Mouse (Mus musculus) heart, embryonic 15.5 days (tissue): ENCODE results near the gene Clk3. TPM values are rescaled to one million over a fixed set of nuclear protein-coding genes. Genes with fewer than 3 reads are reported as not detected.
A peak's percentile ranks its signal among the peaks of the same experiment; 100 is the strongest.
"Not testable (repeated sequence)": the region's sequence is repeated elsewhere in the genome, so short reads cannot be mapped to it uniquely, and the experiment has no call there.

ENCODE experiments used
- ATAC-seq: fragments of 200-750 bp; cut with Nextera tagmentation; replicated peaks from 2 replicates; pipeline ENCODE4 v1.8.0; 2017; ENCODE audit warnings: low read depth, moderate TSS enrichment; ENCODE audit not compliant: insufficient number of reproducible peaks, insufficient read depth, low FRiP score
- H3K27ac ChIP-seq: fragments of 300-500 bp; sonication (generic); 2 replicates; pipeline ENCODE4 v1.5.1; 2015; ENCODE audit warnings: mild to moderate bottlenecking, inconsistent platforms
- H3K27me3 ChIP-seq: fragments of 300-500 bp; sonication (generic); 2 replicates; pipeline ENCODE4 v1.6.1; 2015; ENCODE audit warnings: inconsistent platforms
- H3K36me3 ChIP-seq: fragments of 300-500 bp; sonication (generic); 2 replicates; pipeline ENCODE4 v1.6.1; 2015; ENCODE audit warnings: mild to moderate bottlenecking, inconsistent platforms
- H3K4me1 ChIP-seq: fragments of 300-500 bp; sonication (generic); replicated peaks from 2 replicates; pipeline ENCODE4 v1.6.1; 2015; ENCODE audit warnings: inconsistent platforms
- H3K4me2 ChIP-seq: fragments of 300-500 bp; sonication (generic); 2 replicates; pipeline ENCODE4 v1.6.1; 2015; ENCODE audit warnings: inconsistent platforms, mild to moderate bottlenecking, moderate library complexity
- H3K4me3 ChIP-seq: fragments of 300-500 bp; sonication (generic); 2 replicates; pipeline ENCODE4 v1.5.1; 2015; ENCODE audit warnings: mild to moderate bottlenecking, inconsistent platforms
- H3K9ac ChIP-seq: fragments of 300-500 bp; sonication (generic); 2 replicates; pipeline ENCODE4 v1.6.1; 2015; ENCODE audit warnings: mild to moderate bottlenecking, inconsistent platforms
- H3K9me3 ChIP-seq: fragments of 300-500 bp; sonication (generic); replicated peaks from 2 replicates; pipeline ENCODE4 v1.6.1; 2016; ENCODE audit warnings: inconsistent platforms
- WGBS: fragments of 180-500 bp; shearing (Covaris S2); methylation state at CpG from one replicate; pipeline ENCODE4 v1.1.7; 2015; ENCODE audit warnings: mixed read lengths; 5-methylcytosine and 5-hydroxymethylcytosine counted together
- polyA plus RNA-seq: library from polyadenylated mRNA; unstranded; fragments of >200 nt; fragmentation: Nextera tagmentation; extraction: Ambion mirVana; gene quantifications from 2 replicates; pipeline ENCODE4 v1.2.1, GENCODE M21; 2015

Clk3 gene
- polyA plus RNA-seq, 1 experiment from 2014 or later = 48.5 TPM

DNA sequence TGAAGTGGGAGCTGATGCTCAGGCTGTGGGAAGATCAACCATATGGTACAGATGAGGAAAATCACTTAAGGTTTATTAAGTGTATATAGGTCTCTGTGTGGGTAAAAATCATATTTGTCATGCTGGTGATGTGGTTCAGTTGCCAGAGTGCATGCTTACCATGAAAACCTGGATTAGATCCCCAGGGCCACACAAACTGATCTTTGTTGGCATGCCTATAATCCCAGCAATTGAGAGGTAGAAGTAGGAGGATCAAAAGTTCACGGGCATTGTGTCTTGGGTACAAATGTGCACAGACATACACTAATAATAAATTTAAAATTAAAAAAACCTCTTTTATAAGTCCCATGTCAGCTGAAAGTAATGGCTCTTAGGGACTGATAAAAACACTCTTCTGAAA lies 43.3 kb downstream of the Clk3 start:
- Histone ChIP-seq H3K36me3 (peaks cover 42% of the 10 kb centered on the region), H3K9ac (no peak overlapping the region), H3K4me2 (no peak overlapping the region), H3K27me3 (no peaks in the 10 kb centered on the region), H3K9me3 (no peaks in the 10 kb centered on the region), H3K4me1 (peaks cover 13% of the 10 kb centered on the region), H3K4me3 (no peak overlapping the region), H3K27ac (no peak overlapping the region)
- WGBS = 86% methylated on average over 1 of the region's 1 CpGs
- no peak for ATAC-seq

DNA sequence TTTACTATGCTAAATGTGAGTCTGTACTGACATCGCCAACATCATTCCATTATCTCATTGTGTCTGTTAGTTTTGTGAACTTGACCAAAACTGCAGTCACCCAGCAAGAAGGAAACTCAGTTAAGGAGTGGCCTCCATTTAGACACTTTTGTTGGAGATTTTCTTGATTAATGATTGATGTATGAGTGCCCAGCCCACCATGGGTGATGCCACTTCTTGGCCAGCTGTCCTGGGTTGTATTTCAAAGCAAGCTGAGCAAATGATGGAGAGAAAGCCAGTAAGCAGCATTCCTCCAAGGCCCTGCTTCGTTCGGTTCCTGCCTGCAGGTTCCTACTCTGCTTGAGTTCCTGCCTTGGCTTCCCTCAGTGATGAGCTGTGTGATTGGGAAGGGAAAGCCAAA lies 44.9 kb downstream of the Clk3 start:
- H3K36me3 ChIP-seq = peaks cover 49% of the 10 kb centered on the region
- no peak overlapping the region for H3K4me2 ChIP-seq
- H3K27ac ChIP-seq = no peak overlapping the region
- no peaks in the 10 kb centered on the region for H3K9me3 ChIP-seq
- no peak overlapping the region for H3K9ac ChIP-seq
- no peak overlapping the region for H3K4me3 ChIP-seq
- WGBS = 89% methylated on average over 3 of the region's 3 CpGs
- H3K27me3 ChIP-seq = no peaks in the 10 kb centered on the region
- ATAC-seq = no peak
- peaks cover 10% of the 10 kb centered on the region for H3K4me1 ChIP-seq

DNA sequence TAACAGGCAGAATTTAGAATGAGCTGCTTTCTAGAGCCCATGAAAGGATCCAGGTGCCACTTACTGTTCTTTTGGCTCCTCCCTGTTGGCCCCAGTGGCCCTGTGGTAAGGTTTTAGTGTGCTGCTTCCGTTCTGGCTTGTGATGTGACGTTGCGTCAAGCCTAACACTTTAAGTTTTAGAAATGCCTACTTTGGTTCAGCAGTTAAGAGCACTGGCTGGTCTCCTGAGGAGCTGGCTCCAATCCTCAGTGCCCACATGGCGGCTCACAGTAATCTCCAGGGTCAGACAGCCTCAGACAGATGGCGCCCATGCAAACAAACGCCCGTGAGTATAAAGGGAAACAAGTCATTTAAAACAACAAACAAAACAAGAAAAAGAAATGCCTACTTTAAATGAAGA lies 47.3 kb downstream of the Clk3 start:
- ATAC-seq = no peak
- H3K4me3 ChIP-seq = no peak overlapping the region
- peaks cover 5% of the 10 kb centered on the region for H3K4me1 ChIP-seq
- H3K27ac ChIP-seq = no peak overlapping the region
- H3K27me3 ChIP-seq = no peaks in the 10 kb centered on the region
- no peak overlapping the region for H3K9ac ChIP-seq
- H3K4me2 ChIP-seq = no peak overlapping the region
- WGBS = 91% methylated on average over 7 of the region's 7 CpGs
- H3K36me3 ChIP-seq = peaks cover 65% of the 10 kb centered on the region
- H3K9me3 ChIP-seq = no peaks in the 10 kb centered on the region

- Histone ChIP-seq H3K4me2 (no peak overlapping the region), H3K27me3 (no peaks in the 10 kb centered on the region), H3K4me1 (peaks cover 10% of the 10 kb centered on the region), H3K9ac (no peak overlapping the region), H3K36me3 (peaks cover 37% of the 10 kb centered on the region), H3K4me3 (no peak overlapping the region), H3K27ac (no peak overlapping the region), H3K9me3 (no peaks in the 10 kb centered on the region; the same call in 1 of the 2 replicates)
- 63% methylated on average over 2 of the region's 2 CpGs for WGBS
- ATAC-seq = no peak
Observed at GRCm38 (mm10) chr9:57712194-57712593, 53.5 kb downstream of the Clk3 start.

GRCm38 (mm10) chr9:57710214-57710613 lies 55.4 kb downstream of the Clk3 start:
- not testable (repeated sequence) for ATAC-seq, H3K4me2 ChIP-seq, H3K27ac ChIP-seq, H3K9me3 ChIP-seq, H3K4me3 ChIP-seq, H3K27me3 ChIP-seq, H3K9ac ChIP-seq
- H3K36me3 ChIP-seq = peaks cover 20% of the 10 kb centered on the region
- H3K4me1 ChIP-seq = peaks cover 10% of the 10 kb centered on the region
- WGBS = 80% methylated on average over 5 of the region's 5 CpGs

DNA sequence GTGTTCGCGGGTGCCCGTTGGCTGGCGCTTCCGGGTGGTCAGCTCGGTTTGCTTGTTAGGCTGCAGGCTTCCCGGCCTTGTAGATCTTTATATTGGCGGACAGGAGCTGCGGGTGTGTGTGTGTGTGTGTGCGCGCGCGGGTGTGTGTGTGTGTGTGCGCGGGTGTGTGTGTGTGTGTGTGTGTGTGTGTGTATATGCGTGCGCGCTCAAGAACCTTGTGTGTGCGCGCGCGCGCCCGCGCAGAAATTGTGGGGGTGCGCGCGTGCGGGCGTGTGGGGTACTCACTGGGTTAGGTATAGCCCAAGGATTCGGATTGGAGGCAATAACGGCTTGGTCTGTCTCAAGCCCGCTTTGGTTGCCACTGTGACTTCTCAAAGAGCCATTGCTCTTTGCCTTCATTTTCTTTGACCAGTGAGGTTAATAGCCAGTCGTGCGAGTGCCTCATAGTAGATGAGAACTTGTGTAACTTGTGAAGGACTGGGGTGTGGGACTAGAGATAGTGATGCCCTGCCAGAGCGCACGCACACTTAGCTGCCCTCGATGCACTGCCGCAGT lies 56.9 kb downstream of the Clk3 start:
- peak; percentile 39 for ATAC-seq
- peaks cover 9% of the 10 kb centered on the region; the same call in 1 of the 2 replicates for H3K36me3 ChIP-seq
- peak overlapping the region; percentile 84 for H3K27ac ChIP-seq
- H3K4me1 ChIP-seq = peaks cover 10% of the 10 kb centered on the region
- no peaks in the 10 kb centered on the region for H3K27me3 ChIP-seq
- H3K9me3 ChIP-seq = no peaks in the 10 kb centered on the region; the same call in 1 of the 2 replicates
- H3K4me3 ChIP-seq = peak overlapping the region; percentile 89
- H3K4me2 ChIP-seq = peak overlapping the region; percentile 81
- WGBS = 1% methylated on average over 35 of the region's 39 CpGs
- H3K9ac ChIP-seq = peak overlapping the region; percentile 83

DNA sequence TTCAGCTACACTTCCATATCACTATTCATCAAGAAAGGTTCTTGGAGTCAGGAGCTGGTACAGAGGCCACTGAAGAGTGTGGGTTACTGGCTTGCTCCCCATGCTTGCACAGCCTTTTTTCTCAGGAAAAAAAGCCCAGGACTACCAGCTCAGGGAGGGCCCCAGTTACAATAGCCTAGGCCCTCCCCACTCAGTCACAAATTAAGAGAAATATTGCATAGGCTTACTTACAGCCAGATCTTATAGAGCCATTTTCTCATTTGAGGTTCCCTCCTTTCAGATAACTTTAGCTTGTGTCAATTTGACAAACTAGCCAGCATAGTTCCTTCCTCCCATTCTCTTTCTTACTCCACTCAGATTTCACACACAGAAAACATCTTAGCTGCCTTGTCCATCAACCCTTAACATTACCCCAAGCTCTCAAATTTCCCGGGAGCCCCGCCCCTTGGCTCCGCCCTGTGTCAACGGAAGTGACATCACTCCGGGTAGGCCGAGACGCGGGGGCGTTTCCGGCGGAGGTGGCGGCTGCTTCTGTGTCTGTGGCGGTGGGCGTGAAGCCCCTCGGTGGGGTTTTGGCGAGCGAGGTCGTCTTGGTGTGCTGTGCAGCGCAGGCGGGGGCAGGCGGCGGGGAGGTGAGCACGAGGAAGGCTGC lies 57.5 kb downstream of the Clk3 start, which contains the start of gene Edc3:
Gene Edc3 (plus strand): TSS at position 473 of the 652 bp plus-strand sequence.
- Histone ChIP-seq H3K9me3 (no peaks in the 10 kb centered on the region; the same call in 1 of the 2 replicates), H3K27ac (peak within 1 kb of the TSS; percentile 84), H3K36me3 (peaks cover 4% of the 10 kb centered on the region; the same call in 1 of the 2 replicates), H3K4me1 (peaks cover 10% of the 10 kb centered on the region), H3K27me3 (no peaks in the 10 kb centered on the region), H3K4me3 (peak within 1 kb of the TSS; percentile 89), H3K9ac (peak within 1 kb of the TSS; percentile 83), H3K4me2 (peak within 1 kb of the TSS; percentile 81)
- under 1% methylated on average over 23 of the region's 23 CpGs for WGBS
- ATAC-seq = peak; percentile 94

DNA sequence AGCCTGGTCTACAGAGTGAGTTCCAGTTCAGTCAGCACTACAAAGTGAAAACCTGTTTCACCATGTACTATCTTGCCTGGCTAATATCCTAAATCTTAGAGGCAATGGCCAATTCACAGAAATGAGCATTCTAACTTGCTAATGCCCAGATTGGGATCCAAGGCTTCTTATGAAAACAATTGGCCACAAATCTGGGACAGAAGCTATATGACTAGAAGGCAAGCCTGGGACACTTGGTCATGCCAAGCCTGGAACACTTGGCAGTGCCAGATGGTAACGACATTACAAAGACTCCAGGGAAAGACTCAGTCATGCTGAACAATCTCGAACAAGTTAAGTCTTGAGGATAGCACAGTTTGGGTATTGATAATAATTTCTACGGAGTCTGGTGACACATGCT lies 59.2 kb downstream of the Clk3 start:
- Histone ChIP-seq H3K4me1 (peaks cover 10% of the 10 kb centered on the region), H3K27me3 (no peaks in the 10 kb centered on the region), H3K27ac (no peak overlapping the region), H3K36me3 (no peaks in the 10 kb centered on the region), H3K4me3 (no peak overlapping the region), H3K4me2 (no peak overlapping the region), H3K9ac (no peak overlapping the region), H3K9me3 (no peaks in the 10 kb centered on the region; the same call in 1 of the 2 replicates)
- ATAC-seq = no peak
- 85% methylated on average over 3 of the region's 3 CpGs for WGBS

Other genes starting within 250 kb of the Clk3 start
- 1,248 and 1,820 TPM in 2 replicates for gene Cox5a, start 244.6 kb downstream of the Clk3 start, polyA plus RNA-seq
- gene Fam219b, start 228.3 kb downstream of the Clk3 start, polyA plus RNA-seq = 10.6 and 15.1 TPM in 2 replicates
- 75.2 and 80.6 TPM in 2 replicates for gene Mpi, start 213.1 kb downstream of the Clk3 start, polyA plus RNA-seq
- 47.3 and 56.0 TPM in 2 replicates for gene Scamp2, start 204.9 kb downstream of the Clk3 start, polyA plus RNA-seq
- gene Ulk3, start 176.4 kb downstream of the Clk3 start, polyA plus RNA-seq = 14.3 and 21.3 TPM in 2 replicates
- not detected in 2 replicates for gene Cplx3, start 159.6 kb downstream of the Clk3 start, polyA plus RNA-seq
- not detected in 2 replicates for gene Lman1l, start 145.1 kb downstream of the Clk3 start, polyA plus RNA-seq
- gene Csk, start 112.2 kb downstream of the Clk3 start, polyA plus RNA-seq = 14.6 and 20.6 TPM in 2 replicates
- gene Cyp1a2, start 82.2 kb downstream of the Clk3 start, polyA plus RNA-seq = not detected in 2 replicates
- gene Cyp1a1, start 77.9 kb downstream of the Clk3 start, polyA plus RNA-seq = not detected in 2 replicates
- 13.5 and 21.4 TPM in 2 replicates for gene Edc3, start 57.3 kb downstream of the Clk3 start, polyA plus RNA-seq
- gene Arid3b, start 70.9 kb upstream of the Clk3 start, polyA plus RNA-seq = 5.9 and 8.5 TPM in 2 replicates
- gene Ubl7, start 145.1 kb upstream of the Clk3 start, polyA plus RNA-seq = 100 and 102 TPM in 2 replicates
- gene Sema7a, start 174.3 kb upstream of the Clk3 start, polyA plus RNA-seq = 0.58 and 0.66 TPM in 2 replicates
- 0.29 and 1.3 TPM in 2 replicates for gene Cyp11a1, start 240.6 kb upstream of the Clk3 start, polyA plus RNA-seq